Mouse (Mus musculus): ENCODE data around the gene Golt1a. TPM values are rescaled to one million over a fixed set of nuclear protein-coding genes. Genes with fewer than 3 reads are reported as not detected.

Golt1a gene
- total and polyA plus RNA-seq, 3 experiments, result not detected

DNA sequence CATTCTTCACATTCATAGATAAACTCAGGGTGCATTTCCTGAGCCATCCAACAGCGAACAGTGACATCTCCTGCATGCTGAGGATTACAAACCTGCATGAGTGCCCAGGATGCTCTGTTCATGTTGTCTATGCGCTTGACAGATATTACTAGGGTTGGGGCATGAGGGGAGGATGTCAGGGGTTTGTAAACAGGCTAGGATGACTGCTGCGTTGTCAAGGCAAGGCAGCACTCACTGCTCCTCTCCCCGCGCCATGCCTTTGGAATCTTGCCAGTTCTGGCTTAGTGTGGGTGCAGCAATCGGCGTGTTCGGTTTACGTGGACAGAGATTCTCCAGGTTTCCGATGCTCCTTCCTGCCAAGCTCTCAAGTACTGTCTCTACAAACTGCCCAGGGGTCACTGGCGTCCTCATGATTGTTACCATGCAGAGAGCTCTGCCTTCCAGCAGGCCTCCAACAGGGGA lies 29.9 kb upstream of the Golt1a start:
- H3K27me3 ChIP-seq (ENCODE audit: control insufficient read depth in 1 of 2, insufficient read depth in 2 of 2, low read length in 2 of 2), result no peaks in the 10 kb centered on the region
- no peaks in the 10 kb centered on the region for H3K79me2 ChIP-seq (ENCODE audit: control insufficient read depth, insufficient read depth, low read length, poor library complexity)
- H3K9ac ChIP-seq (ENCODE audit: control insufficient read depth, low read depth, low read length, poor library complexity, severe bottlenecking), result no peak overlapping the region
- no peak for DNase-seq (ENCODE audit: low read depth, low spot score)
- H3K27ac ChIP-seq (ENCODE audit: control insufficient read depth, low read depth, low read length), result no peak overlapping the region
- H3K36me3 ChIP-seq (ENCODE audit: control insufficient read depth in 1 of 2, insufficient read depth in 2 of 2, low read length in 2 of 2), result no peaks in the 10 kb centered on the region; a peak in 1 of 4 replicates
- TF ChIP-seq JUND (IDR thresholded peaks at IDR 0.05; ENCODE audit: low read depth, low read length) (no peak), USF1 (IDR thresholded peaks at IDR 0.05; ENCODE audit: low read depth, low read length) (no peak), MYC (IDR thresholded peaks at IDR 0.05; ENCODE audit: low read depth, low read length) (no peak), TBP (IDR thresholded peaks at IDR 0.05; ENCODE audit: low read depth, low read length) (no peak), TCF12 (IDR thresholded peaks at IDR 0.05; ENCODE audit: low read depth, low read length) (no peak), BHLHE40 (IDR thresholded peaks at IDR 0.05; ENCODE audit: borderline replicate concordance, low read depth, low read length) (no peak), ZNF384 (IDR thresholded peaks at IDR 0.05; ENCODE audit: low read depth, low read length) (no peak), KAT2A (conservative IDR thresholded peaks at IDR 0.05; ENCODE audit: low read depth, low read length) (no peak), TAL1 (IDR thresholded peaks at IDR 0.05; ENCODE audit: low read length) (no peak), ZMIZ1 (IDR thresholded peaks at IDR 0.05; ENCODE audit: low read depth, low read length) (no peak), MXI1 (IDR thresholded peaks at IDR 0.05; ENCODE audit: low read depth, low read length) (no peak), NRF1 (IDR thresholded peaks at IDR 0.05; ENCODE audit: insufficient read depth, low read depth, low read length, poor library complexity, severe bottlenecking) (no peak)
- no peak overlapping the region for H3K4me3 ChIP-seq (ENCODE audit: control insufficient read depth in 1 of 2, insufficient read depth in 1 of 2, low read depth in 2 of 2, low read length in 2 of 2)
- H3K4me1 ChIP-seq (ENCODE audit: control insufficient read depth in 1 of 2, insufficient read depth in 2 of 2, low read length in 2 of 2), result no peaks in the 10 kb centered on the region
- no peaks in the 10 kb centered on the region for H3K9me3 ChIP-seq (replicated peaks; ENCODE audit: insufficient read depth, low read length)

DNA sequence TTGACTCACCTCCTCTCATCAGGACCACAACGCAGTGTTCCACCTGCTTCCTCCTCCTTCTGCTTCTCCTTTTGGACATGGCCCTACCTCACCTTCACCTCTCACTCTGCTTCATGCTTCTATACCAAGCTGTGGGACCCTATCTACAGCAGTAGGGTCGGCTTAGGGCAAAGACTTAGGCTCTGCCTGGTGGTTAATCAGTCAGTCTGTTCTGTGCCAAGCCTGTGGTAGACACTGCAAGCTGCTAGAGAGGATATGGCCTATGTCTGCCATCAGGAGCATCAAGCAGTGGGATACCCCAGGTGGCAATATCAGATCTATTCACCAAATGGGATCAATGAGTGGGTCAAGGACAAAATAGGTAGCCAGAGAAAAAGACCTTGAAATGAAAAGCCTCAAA lies 29.1 kb upstream of the Golt1a start:
- no peak for DNase-seq (ENCODE audit: low read depth, low spot score)
- H3K79me2 ChIP-seq (ENCODE audit: control insufficient read depth, insufficient read depth, low read length, poor library complexity), result no peaks in the 10 kb centered on the region
- no peaks in the 10 kb centered on the region for H3K4me1 ChIP-seq (ENCODE audit: control insufficient read depth in 1 of 2, insufficient read depth in 2 of 2, low read length in 2 of 2)
- no peak overlapping the region for H3K9ac ChIP-seq (ENCODE audit: control insufficient read depth, low read depth, low read length, poor library complexity, severe bottlenecking)
- no peak overlapping the region for H3K4me3 ChIP-seq (ENCODE audit: control insufficient read depth in 1 of 2, insufficient read depth in 1 of 2, low read depth in 2 of 2, low read length in 2 of 2)
- no peak overlapping the region for H3K27ac ChIP-seq (ENCODE audit: control insufficient read depth, low read depth, low read length)
- no peaks in the 10 kb centered on the region for H3K9me3 ChIP-seq (replicated peaks; ENCODE audit: insufficient read depth, low read length)
- TF ChIP-seq ZNF384 (IDR thresholded peaks at IDR 0.05; ENCODE audit: low read depth, low read length), result no peak
- TF ChIP-seq HCFC1 (IDR thresholded peaks at IDR 0.05; ENCODE audit: low read depth, low read length), result no peak
- TF ChIP-seq POLR2AphosphoS5 (IDR thresholded peaks at IDR 0.05; ENCODE audit: borderline replicate concordance, low read depth, low read length), result no peak
- no peak for TF ChIP-seq MYB (IDR thresholded peaks at IDR 0.05; ENCODE audit: low read depth, low read length)
- no peak for TF ChIP-seq MEF2A (IDR thresholded peaks at IDR 0.05; ENCODE audit: extremely low read depth, insufficient replicate concordance, low read depth, low read length, poor library complexity, severe bottlenecking)
- no peak for TF ChIP-seq E2F4 (IDR thresholded peaks at IDR 0.05; ENCODE audit: borderline replicate concordance, low read depth, low read length)
- no peak for TF ChIP-seq EP300 (IDR thresholded peaks at IDR 0.05; ENCODE audit: low read depth in 1 of 2, low read length in 2 of 2)
- no peak for TF ChIP-seq USF1 (IDR thresholded peaks at IDR 0.05; ENCODE audit: low read depth, low read length)
- TF ChIP-seq GATA1 (IDR thresholded peaks at IDR 0.05; ENCODE audit: low read depth, low read length), result no peak
- TF ChIP-seq MAFK (IDR thresholded peaks at IDR 0.05; ENCODE audit: borderline replicate concordance, low read depth, low read length), result no peak
- TF ChIP-seq ZC3H11A (IDR thresholded peaks at IDR 0.05; ENCODE audit: low read depth, low read length), result no peak
- TF ChIP-seq SIN3A (IDR thresholded peaks at IDR 0.05; ENCODE audit: low read length), result no peak
- no peak for TF ChIP-seq ZKSCAN1 (IDR thresholded peaks at IDR 0.05; ENCODE audit: low read depth, low read length)
- no peak for TF ChIP-seq ETS1 (IDR thresholded peaks at IDR 0.05; ENCODE audit: low read depth, low read length)
- H3K27me3 ChIP-seq (ENCODE audit: control insufficient read depth in 1 of 2, insufficient read depth in 2 of 2, low read length in 2 of 2), result no peaks in the 10 kb centered on the region
- H3K36me3 ChIP-seq (ENCODE audit: control insufficient read depth in 1 of 2, insufficient read depth in 2 of 2, low read length in 2 of 2), result no peaks in the 10 kb centered on the region; a peak in 1 of 4 replicates

All from MEL (cell line).